Mouse (Mus musculus): ENCODE measurements around the gene Farp1.
"Not testable (repeated sequence)": the region's sequence is repeated elsewhere in the genome, so short reads cannot be mapped to it uniquely, and the experiment has no call there.

Farp1 gene

DNA sequence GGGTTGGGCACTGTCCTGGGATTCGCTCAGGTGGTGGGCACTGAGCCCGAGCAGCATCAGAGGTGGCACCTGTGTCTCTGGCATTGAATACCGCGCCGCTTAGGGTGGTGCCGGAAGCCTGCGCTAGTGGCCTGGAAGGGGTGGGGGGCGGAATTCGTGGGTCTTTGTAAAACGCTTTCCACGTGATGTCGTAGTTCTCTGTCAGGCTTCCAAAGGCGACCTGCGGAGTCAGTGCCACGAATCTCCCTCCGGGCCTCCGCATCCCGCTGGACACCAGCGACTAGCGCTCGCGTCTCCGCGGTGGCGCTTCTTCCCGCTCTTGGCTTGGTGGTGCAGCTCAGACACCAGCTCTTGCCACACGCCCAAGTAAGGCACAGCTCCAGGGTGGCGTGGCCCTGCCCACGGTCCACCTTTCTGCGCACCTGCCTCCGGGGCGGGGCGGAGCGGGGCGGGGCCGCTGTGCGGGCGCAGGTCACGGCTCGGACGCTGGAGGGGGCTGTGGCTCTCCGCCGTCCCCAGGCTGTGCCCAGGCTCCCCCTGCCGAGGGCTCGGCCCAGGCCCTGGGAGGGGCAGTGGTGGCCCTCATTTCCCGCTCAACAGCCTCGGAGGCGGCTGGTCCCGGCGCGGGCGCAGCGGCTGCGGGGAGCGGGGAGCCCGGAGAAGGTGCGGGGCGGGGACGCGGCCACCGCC is at the start of gene Farp1:
Gene Farp1, plus strand, starts transcription at position 228 of the 690 bp plus-strand sequence.
- DNase-seq: peak; percentile 91

DNA sequence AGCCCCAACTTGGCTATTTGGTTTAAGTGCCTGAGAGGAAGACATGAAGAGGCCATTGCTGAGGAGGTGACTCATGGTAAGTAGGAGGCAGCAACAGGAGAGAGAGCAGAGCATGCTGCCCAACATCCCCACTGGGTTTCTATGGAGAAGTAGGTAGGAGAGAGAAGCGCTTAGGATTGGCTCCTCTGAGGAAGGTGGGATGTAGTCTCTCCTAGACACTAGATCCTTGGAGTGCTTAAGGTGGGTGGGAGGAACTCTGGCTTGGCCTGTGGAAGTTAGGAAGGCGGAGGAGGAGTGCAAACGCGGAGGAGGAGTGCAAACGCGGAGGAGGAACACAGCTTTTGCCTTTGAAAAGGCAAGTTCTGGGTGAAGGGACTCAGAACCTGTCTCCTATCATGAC is 45.9 kb upstream of the Farp1 start:
- DNase-seq: no peak

DNA sequence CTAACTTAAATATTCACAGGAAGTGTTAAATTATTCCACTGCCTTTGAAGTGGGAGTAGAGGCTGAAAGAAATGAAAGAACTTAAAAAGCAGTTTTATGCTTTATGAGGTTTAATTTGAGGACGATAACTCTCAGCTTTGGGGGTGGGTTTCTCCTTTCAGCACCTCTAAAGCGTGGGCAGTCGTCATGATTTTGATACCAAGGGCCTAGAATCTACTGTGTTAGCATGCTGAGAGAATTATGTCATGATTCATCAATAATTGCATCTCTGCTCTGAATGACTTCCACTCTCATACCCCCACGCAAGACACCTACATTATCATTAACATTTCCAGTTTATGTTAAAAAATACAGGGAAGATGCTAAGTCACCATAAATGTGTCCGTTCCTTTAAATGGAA is 37.3 kb upstream of the Farp1 start:
- no peak for DNase-seq

DNA sequence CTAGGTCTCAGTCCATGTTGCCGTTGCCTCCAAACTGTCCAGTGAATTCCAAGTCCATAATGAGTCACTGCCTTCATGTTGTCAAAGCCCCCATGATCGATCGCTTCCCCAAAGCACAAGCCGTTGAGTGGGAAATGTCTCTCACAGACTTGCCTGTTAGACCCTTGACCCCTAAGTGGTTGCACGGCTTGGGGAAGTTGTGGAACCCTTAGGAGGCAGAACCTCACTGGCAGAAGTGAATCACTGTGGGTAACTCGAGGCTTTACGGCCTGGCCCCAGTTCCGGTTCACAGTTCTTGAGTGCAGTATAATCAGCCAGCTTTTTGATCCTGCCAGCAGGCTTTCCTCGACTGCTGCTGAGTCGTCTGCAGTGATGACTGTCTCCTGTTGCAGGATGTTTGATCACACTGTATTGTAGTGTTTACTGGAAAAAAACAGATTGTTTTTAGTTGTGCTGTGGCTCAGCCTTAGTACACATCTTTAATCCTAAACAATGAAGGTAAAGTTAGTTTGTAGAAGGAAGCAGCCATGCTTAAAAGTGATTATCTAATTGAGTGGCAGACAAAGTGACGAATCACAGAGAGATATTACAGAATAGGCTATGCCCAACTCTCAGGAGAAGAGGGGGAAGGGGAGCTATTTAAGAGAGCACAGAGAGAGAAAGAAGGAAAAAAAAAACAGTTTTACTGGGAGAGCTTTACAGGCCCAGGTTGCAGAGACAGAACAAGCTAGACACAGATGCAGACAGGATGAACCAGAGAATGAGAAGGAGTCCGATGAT is 34.2 kb upstream of the Farp1 start:
- DNase-seq: peak; percentile 47

DNA sequence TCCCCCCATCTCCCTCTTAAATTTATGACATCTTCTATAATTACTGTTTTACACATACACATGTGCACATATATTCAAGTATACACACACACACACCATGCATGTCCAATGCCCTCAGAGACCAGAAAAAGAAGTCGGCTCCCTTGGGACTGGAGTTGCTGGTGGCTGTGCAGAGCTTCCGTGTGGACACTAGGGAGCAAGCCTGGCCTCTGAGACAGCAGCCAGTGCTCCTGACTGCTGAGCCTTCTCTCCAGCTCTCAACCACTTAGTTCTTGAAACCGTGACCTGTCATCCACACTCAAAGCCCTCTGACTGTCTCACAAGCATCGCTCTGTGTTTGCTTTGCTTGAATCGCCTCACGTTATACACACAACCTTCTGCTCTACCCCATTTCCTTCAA is 29.4 kb upstream of the Farp1 start:
- DNase-seq: no peak

DNA sequence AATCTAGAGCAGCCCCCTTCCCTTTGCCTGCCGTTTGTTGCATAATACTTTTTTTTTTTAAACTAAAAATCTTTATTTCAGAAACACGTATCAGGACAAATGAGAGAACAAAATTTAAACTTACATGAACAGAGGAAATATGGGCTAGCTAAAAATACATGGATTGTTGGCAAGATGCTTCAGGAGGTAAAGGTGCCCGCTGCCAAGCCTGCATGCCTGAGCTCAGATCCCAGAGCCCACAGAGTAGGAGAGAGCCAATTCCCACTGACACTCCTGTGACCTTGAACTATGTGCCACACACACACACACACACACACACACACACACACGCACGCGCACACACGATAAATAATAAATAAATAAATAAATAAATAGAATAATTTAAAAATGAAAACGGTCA is 29.0 kb upstream of the Farp1 start:
- DNase-seq: no peak

DNA sequence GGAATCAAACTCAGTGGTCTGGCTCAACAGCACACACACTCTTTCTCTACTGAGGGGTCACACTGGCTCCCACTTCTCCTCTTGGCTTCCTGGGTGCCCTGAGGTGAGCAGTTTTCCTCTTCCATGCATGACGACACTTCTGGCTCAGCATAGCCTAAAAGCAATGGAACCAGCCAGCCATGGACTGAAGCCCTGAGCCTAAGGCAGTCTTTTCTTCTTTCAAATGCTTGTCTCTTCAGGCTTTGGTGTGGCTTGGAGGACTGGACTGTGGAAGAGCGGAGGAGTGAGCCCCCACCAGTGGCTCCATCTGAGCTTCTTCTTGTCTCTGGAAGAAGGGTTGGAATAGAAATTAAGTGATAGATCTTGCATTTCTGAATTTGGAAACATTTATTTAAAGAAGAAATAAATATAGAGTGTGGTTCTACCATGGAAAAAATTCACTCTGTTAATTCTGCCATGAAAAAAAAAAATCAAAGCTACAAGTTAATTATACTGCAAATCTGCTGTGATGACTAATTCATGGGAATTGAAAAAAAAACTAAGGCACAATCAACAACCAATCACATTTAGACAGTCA is 19.8 kb upstream of the Farp1 start:
- no peak for DNase-seq

DNA sequence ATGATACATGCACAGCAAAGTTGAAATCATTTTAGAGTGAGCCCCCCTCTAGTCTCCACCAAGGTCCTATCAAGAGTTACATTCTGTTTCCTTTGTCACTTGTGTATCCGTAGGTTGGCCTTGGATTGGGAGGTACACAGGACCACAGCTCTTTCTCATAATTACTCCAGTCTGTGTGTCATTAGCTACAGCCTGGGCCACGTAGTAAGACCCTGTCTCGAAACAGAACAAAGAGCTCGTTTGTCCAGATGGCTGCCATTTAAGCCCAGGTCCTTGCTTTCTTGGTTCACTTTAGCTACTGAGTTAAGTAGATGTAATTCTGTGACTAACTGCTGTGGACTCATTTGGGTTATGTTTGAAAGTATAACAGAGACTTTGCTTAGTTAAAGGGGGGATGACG is 12.6 kb upstream of the Farp1 start:
- no peak for DNase-seq

DNA sequence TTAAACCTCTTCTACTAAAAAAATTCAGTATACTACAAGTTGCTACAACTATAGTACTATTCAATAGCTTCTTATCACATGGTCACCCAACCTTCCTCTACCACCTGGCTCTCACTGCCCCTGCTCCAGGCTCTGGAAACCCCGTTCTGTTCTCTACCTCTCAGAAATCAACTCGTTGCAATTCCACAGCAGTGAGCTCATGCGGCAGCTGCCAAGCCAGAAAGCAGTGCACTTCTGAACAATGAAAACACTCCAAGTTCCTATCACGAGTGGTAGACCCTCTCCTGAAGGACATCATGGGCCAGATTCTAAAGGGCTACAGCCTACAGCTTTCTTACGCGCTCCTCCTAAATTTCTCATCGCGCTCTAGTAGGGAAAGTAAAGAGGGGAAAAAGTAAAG is 9.6 kb upstream of the Farp1 start:
- DNase-seq: peak; percentile 75

DNA sequence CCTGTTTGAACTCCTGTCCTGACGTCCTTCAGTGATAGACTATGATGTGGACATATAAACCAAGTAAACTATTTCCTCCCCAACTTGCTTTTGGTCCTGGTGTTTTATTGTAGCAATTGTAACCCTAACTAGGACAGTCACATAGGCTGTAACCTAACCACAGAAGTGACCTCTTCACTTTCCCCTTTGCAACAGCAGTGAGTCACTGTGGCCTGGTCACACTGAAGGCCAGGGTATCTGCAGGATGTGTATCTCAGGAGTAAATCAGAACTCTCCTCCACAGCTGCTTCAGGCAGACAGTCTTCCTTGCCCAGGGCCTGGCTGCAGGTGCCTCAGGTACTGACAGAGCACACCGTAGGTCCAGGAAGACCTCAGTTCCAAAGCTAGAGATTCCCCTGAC is 3.6 kb upstream of the Farp1 start:
- DNase-seq: no peak

DNA sequence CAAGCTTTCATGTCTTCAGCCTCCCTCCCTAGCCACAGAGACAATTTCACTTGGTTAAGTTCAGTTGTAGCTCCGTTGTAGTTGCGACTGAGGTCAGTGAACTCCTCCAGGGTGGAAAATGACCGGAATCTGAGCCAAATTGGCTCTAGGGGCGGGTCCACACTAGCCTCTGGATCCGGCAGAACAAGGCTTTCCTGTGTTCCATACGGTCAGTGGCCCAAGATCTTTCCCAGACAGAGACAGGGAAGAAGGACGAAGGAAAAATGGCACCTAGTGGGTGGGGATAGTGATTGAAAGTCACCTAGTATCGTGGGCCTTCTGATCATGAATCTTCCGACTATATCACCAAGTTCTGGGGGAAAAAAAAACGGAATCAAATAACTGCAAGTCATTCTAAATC is 475 bp upstream of the Farp1 start:
- peak; percentile 45 for DNase-seq

DNA sequence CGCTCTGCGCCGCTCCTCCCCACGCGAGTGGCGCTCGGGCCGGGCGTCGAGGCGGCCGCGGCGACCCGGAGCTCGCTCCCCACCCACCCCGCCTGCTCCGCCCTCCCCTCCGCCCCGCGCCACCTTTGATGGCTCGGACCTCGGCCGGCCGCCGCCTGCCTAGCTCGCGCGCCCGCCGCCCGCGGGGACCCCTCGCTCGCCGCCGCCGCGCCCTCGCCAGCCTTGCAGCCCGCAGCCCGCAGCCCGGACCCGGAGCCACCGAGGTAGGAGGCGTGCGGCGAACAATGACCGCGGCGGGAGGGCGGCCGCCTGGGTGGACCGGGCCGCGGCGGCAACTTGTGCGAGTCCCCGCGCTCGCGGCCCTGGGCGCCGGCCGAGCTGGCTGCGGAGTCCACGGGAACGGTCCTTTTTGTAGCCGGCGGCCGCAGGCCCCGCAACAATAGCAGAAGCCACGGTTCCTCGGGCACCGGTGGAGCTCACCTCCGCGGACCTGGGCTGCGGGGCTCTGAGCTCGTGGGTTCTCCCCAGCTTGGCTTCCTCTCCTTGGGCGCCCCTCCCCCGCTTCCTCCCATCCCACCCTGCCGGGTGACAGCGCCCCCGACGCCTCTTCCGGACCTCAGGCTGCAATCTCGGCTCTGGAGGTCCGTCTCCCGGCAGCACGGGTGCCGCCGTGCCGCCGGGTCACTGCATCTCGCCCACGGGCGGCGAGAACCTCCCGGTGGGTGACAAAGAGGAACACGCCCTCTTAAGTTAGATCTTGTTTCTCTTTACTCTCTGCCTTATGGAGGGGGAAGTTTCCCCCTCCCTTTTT is 868 bp downstream of the Farp1 start:
- peak; percentile 84 for DNase-seq

DNA sequence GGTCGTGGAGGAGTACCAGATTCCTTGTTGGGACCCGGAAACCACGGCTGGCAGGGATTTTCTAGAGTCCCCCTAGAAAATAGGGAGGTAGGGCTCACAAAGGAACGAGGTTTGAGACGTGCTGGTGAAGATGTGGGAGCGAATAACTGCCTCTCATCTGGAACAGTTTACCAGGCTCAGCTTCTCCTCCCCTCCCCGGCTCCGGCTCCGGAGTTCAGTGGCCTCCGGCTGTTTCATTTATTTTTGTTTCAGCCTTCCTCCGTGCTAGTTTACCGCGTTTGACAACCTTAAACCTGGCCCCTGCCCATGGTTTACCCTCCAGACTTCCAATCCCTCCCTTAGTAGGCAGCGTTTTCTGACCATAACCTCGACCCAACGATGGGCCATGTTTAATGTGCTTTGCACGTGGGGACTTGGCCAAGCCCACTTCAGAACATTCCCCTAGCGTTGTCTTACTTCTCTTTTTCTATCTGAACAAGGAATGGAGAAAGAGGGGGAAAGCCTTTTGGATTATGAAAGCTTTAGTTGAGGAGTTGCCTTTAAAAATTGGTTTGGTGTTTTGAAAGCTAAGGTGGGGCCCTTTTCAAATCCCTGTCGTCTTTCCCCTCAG is 1.7 kb downstream of the Farp1 start:
- peak; percentile 37 for DNase-seq

DNA sequence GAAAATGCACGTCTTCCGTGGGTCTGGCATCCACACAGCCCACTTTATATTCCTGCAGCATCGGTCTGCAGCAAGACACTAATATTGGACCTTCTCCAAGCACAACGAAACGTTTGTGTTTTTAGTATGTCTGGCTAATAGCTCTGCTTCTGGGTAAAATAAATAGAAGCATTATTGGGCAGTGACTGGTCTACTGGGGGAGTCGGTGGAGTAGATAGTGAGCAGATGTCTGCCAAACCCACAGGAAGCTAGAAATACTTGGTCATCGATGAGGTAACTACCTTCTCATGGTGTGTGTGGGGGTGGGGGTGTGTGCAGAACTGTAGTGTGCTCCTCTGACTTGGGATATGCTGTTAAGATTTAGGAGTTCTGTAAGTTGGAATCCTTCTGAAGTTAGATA is 2.3 kb downstream of the Farp1 start:
- peak; percentile 24 for DNase-seq

DNA sequence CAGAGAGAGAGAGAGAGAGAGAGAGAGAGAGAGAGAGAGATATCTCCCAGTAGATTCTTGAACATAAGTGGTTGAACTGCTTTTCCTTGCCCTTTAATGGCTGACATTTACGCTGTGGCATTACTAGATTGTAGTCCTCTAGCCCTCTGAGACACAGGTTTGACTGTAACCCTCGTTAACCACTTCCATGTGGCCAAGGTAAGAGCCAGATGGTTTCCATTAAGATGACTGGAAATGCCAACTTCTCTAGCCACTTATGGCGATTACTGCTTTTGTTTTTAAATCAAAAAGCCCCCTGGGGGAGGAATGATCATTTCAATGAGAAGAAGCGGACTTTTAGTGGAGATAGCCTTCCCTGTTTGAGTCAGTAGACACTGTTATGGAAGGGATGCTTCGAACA is 3.7 kb downstream of the Farp1 start:
- DNase-seq: no peak

DNA sequence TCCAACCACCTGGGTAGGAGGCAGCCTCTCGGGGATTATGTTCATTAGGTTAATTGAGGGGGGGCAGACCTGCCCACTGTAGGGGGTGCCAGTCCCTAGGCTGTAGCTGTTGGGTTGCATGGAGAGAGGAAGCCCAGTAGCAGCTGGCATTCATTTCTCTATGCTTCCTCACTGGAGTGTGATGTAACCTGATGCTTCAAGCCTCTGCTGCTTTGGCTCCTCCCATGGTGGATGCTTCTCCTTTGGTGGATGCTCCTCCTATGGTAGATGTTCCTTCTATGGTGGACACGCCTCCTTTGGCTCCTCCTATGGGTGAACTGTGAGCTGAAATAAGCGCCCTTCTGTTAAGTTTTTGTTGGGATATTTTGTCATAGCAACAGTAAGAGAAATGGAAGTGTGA is 9.1 kb downstream of the Farp1 start:
- no peak for DNase-seq

DNA sequence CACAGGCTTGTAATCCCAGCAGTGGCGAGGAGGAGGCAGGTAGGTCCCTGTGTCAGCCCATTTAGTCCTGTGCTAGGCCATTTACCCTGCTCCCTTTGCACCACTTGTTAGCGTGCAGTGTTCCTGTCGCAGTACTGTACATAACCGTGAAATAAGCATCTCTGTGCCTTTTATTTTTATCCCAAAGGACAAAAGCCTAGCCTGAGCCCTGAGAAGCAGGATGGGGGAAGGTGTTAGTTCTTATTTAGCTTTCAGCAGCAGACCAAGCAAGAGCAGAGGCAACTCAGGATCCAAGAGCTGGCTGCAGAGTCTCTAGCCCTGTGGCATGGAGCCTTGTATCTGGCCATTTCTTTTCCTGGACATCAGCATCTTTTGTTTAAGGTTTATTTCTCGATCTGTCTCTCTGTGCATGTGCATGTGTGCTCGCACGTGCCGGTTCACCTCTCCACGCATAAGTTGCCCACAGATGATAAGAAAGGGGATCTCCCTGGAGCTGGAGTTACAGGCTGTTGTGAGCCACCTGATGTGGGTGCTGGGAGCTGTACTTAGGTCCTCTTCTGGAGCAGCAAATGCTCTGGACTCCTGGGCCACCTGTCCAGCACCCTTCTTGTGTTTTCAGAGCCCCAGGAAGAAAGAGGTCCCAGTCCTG is 11.4 kb downstream of the Farp1 start:
- no peak for DNase-seq

DNA sequence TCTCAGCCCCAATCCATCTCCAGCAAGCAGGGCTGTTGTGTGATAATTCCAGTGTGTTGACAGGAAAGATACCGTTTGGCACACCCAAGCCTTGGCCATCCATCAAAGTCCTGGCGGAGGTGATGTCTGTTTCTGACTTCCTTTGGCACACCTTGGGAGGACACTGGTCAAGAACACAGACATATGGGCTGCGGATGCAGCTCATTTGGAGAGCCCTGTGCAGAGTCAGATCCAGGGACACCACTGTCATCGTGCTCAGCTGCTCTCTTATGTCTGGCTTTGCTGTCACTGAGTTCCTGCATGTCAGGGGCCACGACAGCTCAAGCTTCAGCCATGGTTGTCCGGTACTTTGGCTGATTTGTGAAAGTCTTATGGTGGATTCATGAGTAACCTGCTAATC is 12.8 kb downstream of the Farp1 start:
- no peak for DNase-seq

DNA sequence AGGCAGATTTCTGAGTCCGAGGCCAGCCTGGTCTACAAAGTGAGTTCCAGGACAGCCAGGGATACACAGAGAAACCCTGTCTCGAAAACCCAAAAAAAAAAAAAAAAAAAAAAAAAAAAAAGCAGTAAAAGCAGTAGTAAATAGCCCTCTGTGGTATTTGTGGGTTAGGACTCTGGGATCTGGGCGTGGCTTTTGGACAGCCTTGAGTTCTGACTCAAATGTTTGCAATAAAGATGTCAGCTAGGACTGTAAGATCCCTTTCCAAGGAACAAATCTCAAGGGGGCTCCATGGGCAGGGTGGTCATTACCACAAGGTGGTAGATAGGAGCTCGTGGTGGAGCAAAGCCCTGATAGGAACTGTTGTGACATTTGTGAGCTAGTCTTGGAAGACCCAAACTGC is 16.0 kb downstream of the Farp1 start:
- not testable (repeated sequence) for DNase-seq

DNA sequence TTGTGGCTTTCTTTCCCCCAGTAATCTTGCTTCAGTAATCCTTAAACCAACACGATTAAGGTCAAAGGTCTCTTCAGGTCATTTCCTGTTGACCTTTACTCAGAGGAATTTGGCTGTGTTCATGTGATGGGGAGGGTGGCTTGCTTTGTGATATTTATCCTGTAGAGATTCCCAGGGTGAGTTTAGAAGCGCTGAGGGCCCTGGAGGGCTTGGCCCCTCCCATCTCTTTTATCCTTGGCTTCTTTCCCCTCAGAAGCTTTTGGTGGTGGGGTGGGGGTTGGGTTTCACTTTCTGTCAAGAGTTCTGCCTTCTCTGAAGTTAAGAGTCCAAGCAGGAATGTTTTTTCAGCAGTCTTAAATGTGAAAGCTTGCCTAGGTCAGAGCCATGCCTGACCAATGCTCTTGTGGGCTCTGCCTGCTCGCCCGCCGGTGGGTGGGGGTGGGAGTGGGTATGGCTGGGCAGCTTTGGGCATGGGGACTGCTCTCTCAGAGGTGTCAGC is 18.1 kb downstream of the Farp1 start:
- peak; percentile 85 for DNase-seq

DNA sequence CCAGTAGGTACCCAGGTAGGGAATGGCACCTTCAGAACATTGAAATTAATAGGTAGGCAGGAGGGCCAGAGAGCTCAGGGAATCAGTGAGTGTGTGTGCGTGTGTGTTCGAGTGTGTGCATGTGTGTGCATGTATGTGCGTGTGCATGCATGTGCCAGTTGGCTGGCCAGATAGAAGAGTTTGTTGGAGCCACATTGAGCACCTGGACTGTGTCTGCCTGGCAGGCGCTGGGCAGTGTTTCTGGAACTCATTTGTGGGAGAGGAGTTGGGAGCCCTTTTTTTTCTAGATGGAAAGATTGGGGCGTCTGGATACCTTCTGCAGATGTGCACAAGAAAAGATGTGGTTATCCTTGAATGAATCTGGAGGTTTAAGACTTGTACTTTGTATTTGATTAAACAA is 19.1 kb downstream of the Farp1 start:
- no peak for DNase-seq

DNA sequence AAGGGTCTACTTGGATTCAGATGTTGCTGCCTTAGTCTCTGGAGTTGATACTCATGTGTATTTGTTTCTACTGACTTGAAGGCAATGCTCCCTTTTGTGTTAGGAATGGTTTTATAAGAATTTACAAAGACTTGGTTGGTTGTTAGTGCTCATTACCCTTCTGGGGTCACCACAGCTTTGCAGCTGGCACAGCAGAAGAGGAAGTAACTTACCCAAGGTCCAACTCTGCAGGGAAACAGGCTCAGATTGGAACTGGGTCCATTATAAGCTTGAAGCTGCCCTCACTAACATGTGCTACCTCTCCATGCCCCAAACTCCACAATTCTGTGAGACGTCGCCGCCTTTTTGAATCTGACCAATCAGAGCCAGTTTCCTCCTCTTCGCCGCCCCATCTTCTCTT is 22.8 kb downstream of the Farp1 start:
- DNase-seq: no peak

All from lung, postnatal 10 days (tissue).